Mouse (Mus musculus) midbrain, embryonic 16.5 days (tissue): Measurements from ENCODE around the gene Gm14685. TPM values are rescaled to one million over a fixed set of nuclear protein-coding genes. Genes with fewer than 3 reads are reported as not detected.

Source experiments
- polyA plus RNA-seq: library from polyadenylated mRNA; unstranded; fragments of >200 nt; fragmentation: Nextera tagmentation; extraction: Ambion mirVana; gene quantifications from 2 replicates; pipeline ENCODE4 v1.2.1, GENCODE M21; 2015

Gene Gm14685
- polyA plus RNA-seq, 1 experiment from 2014 or later, result 2.5 TPM

Other genes with a start within 250 kb of the Gm14685 start
- gene Cetn2, start 198.6 kb upstream of the Gm14685 start, polyA plus RNA-seq, result 73.4 and 79.3 TPM in 2 replicates
- gene Nsdhl, start 198.5 kb upstream of the Gm14685 start, polyA plus RNA-seq, result 52.7 and 55.8 TPM in 2 replicates
- gene Zfp185, start 129.7 kb upstream of the Gm14685 start, polyA plus RNA-seq, result 0.97 and 1.3 TPM in 2 replicates
- 0.10 and 0.11 TPM in 2 replicates for gene Pnma5, start 79.9 kb upstream of the Gm14685 start, polyA plus RNA-seq
- gene Pnma3, start 52.3 kb upstream of the Gm14685 start, polyA plus RNA-seq, result 5.5 and 5.6 TPM in 2 replicates
- gene Xlr4a, start 34.6 kb upstream of the Gm14685 start, polyA plus RNA-seq, result 0.46 and 0.58 TPM in 2 replicates
- 5.3 and 6.5 TPM in 2 replicates for gene Xlr3a, start 20.0 kb upstream of the Gm14685 start, polyA plus RNA-seq
- gene Xlr5b, start 31.7 kb downstream of the Gm14685 start, polyA plus RNA-seq, result not detected in 2 replicates
- 1.6 and 2.1 TPM in 2 replicates for gene DXBay18, start 32.4 kb downstream of the Gm14685 start, polyA plus RNA-seq
- gene Spin2d, start 59.9 kb downstream of the Gm14685 start, polyA plus RNA-seq, result not detected in 2 replicates
- 13.1 and 13.7 TPM in 2 replicates for gene Xlr3b, start 75.2 kb downstream of the Gm14685 start, polyA plus RNA-seq
- 0.48 and 0.80 TPM in 2 replicates for gene Xlr4b, start 97.3 kb downstream of the Gm14685 start, polyA plus RNA-seq
- 35.1 and 37.5 TPM in 2 replicates for gene F8a, start 111.2 kb downstream of the Gm14685 start, polyA plus RNA-seq
- gene Xlr4c, start 126.1 kb downstream of the Gm14685 start, polyA plus RNA-seq, result 0.32 TPM in 1 of 2 replicates, not detected in the other
- gene Xlr3c, start 148.3 kb downstream of the Gm14685 start, polyA plus RNA-seq, result not detected in 2 replicates
- not detected in 2 replicates for gene Xlr5a, start 175.9 kb downstream of the Gm14685 start, polyA plus RNA-seq
- not detected in 2 replicates for gene Xlr5c, start 175.9 kb downstream of the Gm14685 start, polyA plus RNA-seq
- gene Gm45015, start 219.8 kb downstream of the Gm14685 start, polyA plus RNA-seq, result not detected in 2 replicates
- gene Zfp275, start 225.6 kb downstream of the Gm14685 start, polyA plus RNA-seq, result 10.8 and 11.0 TPM in 2 replicates